Mouse (Mus musculus) intestine, embryonic 15.5 days (tissue): ENCODE measurements around the gene Lzic. TPM values are rescaled to one million over a fixed set of nuclear protein-coding genes. Genes with fewer than 3 reads are reported as not detected.

Experiments
- ATAC-seq: fragments of 200-750 bp; cut with Nextera tagmentation; 2 replicates; pipeline ENCODE4 v1.8.0; 2017; ENCODE audit warnings: moderate TSS enrichment, moderate library complexity
- H3K27ac ChIP-seq: fragments of 300-500 bp; sonication (generic); 2 replicates; pipeline ENCODE4 v1.5.1; 2015; ENCODE audit warnings: mild to moderate bottlenecking, inconsistent platforms
- H3K27me3 ChIP-seq: fragments of 300-500 bp; sonication (generic); replicated peaks from 2 replicates; pipeline ENCODE4 v1.6.1; 2015; ENCODE audit warnings: inconsistent platforms
- H3K36me3 ChIP-seq: fragments of 300-500 bp; sonication (generic); 2 replicates; pipeline ENCODE4 v1.6.1; 2015; ENCODE audit warnings: inconsistent platforms
- H3K4me1 ChIP-seq: fragments of 300-500 bp; sonication (generic); replicated peaks from 2 replicates; pipeline ENCODE4 v1.6.1; 2015; ENCODE audit warnings: inconsistent platforms
- H3K4me2 ChIP-seq: fragments of 300-500 bp; sonication (generic); replicated peaks from 2 replicates; pipeline ENCODE4 v1.6.1; 2015; ENCODE audit warnings: mild to moderate bottlenecking, inconsistent platforms
- H3K4me3 ChIP-seq: fragments of 300-500 bp; sonication (generic); replicated peaks from 2 replicates; pipeline ENCODE4 v1.5.1; 2015; ENCODE audit warnings: inconsistent platforms
- H3K9ac ChIP-seq: fragments of 300-500 bp; sonication (generic); 2 replicates; pipeline ENCODE4 v1.6.1; 2015; ENCODE audit warnings: inconsistent platforms
- H3K9me3 ChIP-seq: fragments of 300-500 bp; sonication (generic); 2 replicates; pipeline ENCODE4 v1.6.1; 2016; ENCODE audit warnings: inconsistent platforms
- WGBS: fragments of 180-500 bp; shearing (Covaris S2); methylation state at CpG from one replicate; pipeline ENCODE4 v1.1.7; 2015; 5-methylcytosine and 5-hydroxymethylcytosine counted together
- polyA plus RNA-seq: library from polyadenylated mRNA; unstranded; fragments of >200 nt; fragmentation: Nextera tagmentation; extraction: Ambion mirVana; gene quantifications from 2 replicates; pipeline ENCODE4 v1.2.1, GENCODE M21; 2015

Gene Lzic
- polyA plus RNA-seq, 1 experiment from 2014 or later = 39.9 TPM

- 94% methylated on average over 12 of the region's 12 CpGs for whole genome bisulfite sequencing
- Histone ChIP-seq H3K4me3 (no peak overlapping the region), H3K36me3 (peaks cover 22% of the 10 kb centered on the region), H3K9ac (no peak overlapping the region), H3K27ac (no peak overlapping the region), H3K4me2 (no peak overlapping the region), H3K9me3 (no peaks in the 10 kb centered on the region), H3K27me3 (no peaks in the 10 kb centered on the region), H3K4me1 (peaks cover 6% of the 10 kb centered on the region; the same call in 1 of the 2 replicates)
- no peak for ATAC-seq
Measured at GRCm38 (mm10) chr4:149487729-149488128, 2.7 kb downstream of the Lzic start.

- peak overlapping the region; percentile 65 for H3K27ac ChIP-seq
- peak; percentile 77 for ATAC-seq
- no peak overlapping the region for H3K4me3 ChIP-seq
- H3K27me3 ChIP-seq = no peaks in the 10 kb centered on the region
- peaks cover 2% of the 10 kb centered on the region; the same call in 1 of the 2 replicates for H3K4me1 ChIP-seq
- no peaks in the 10 kb centered on the region for H3K9me3 ChIP-seq
- H3K4me2 ChIP-seq = no peak overlapping the region
- peaks cover 34% of the 10 kb centered on the region for H3K36me3 ChIP-seq
- 72% methylated on average over 14 of the region's 14 CpGs for WGBS
- H3K9ac ChIP-seq = no peak overlapping the region
Measured at GRCm38 (mm10) chr4:149489415-149490240, 4.6 kb downstream of the Lzic start.

GRCm38 (mm10) chr4:149491151-149491550 lies 6.1 kb downstream of the Lzic start:
- Histone ChIP-seq H3K4me3 (no peak overlapping the region), H3K9ac (no peak overlapping the region)
- 95% methylated on average over 3 of the region's 3 CpGs for WGBS

GRCm38 (mm10) chr4:149496612-149497011 lies 11.6 kb downstream of the Lzic start:
- H3K9me3 ChIP-seq = no peaks in the 10 kb centered on the region
- ATAC-seq = no peak
- H3K27ac ChIP-seq = no peak overlapping the region
- WGBS = 75% methylated on average over 2 of the region's 2 CpGs
- peaks cover 39% of the 10 kb centered on the region for H3K36me3 ChIP-seq
- no peak overlapping the region for H3K4me3 ChIP-seq
- no peak overlapping the region for H3K4me2 ChIP-seq
- H3K9ac ChIP-seq = no peak overlapping the region
- no peaks in the 10 kb centered on the region for H3K27me3 ChIP-seq
- no peaks in the 10 kb centered on the region for H3K4me1 ChIP-seq

More at GRCm38 (mm10) chr4:149491151-149491550, 6.1 kb downstream of the Lzic start:
- no peaks in the 10 kb centered on the region for H3K27me3 ChIP-seq
- H3K27ac ChIP-seq = no peak overlapping the region
- no peak overlapping the region for H3K4me2 ChIP-seq
- no peak for ATAC-seq
- peaks cover 40% of the 10 kb centered on the region for H3K36me3 ChIP-seq
- H3K9me3 ChIP-seq = no peaks in the 10 kb centered on the region
- H3K4me1 ChIP-seq = peaks cover 1% of the 10 kb centered on the region; the same call in 1 of the 2 replicates

GRCm38 (mm10) chr4:149498901-149499300 lies 13.9 kb downstream of the Lzic start:
- no peak for ATAC-seq
- Histone ChIP-seq H3K27ac (no peak overlapping the region), H3K4me3 (no peak overlapping the region), H3K27me3 (no peaks in the 10 kb centered on the region), H3K9me3 (no peaks in the 10 kb centered on the region), H3K4me1 (no peaks in the 10 kb centered on the region), H3K4me2 (no peak overlapping the region), H3K36me3 (peaks cover 32% of the 10 kb centered on the region), H3K9ac (no peak overlapping the region)
- 70% methylated on average over 8 of the region's 8 CpGs for WGBS

GRCm38 (mm10) chr4:149499790-149500189 lies 14.8 kb downstream of the Lzic start:
- Histone ChIP-seq H3K27ac (no peak overlapping the region), H3K4me2 (no peak overlapping the region), H3K27me3 (no peaks in the 10 kb centered on the region), H3K36me3 (peaks cover 27% of the 10 kb centered on the region), H3K4me3 (no peak overlapping the region), H3K4me1 (no peaks in the 10 kb centered on the region), H3K9ac (no peak overlapping the region), H3K9me3 (no peaks in the 10 kb centered on the region)
- WGBS = 88% methylated on average over 5 of the region's 5 CpGs
- no peak for ATAC-seq

GRCm38 (mm10) chr4:149504363-149504762 lies 19.3 kb downstream of the Lzic start:
- H3K9ac ChIP-seq = no peak overlapping the region
- H3K9me3 ChIP-seq = no peaks in the 10 kb centered on the region
- no peaks in the 10 kb centered on the region for H3K4me1 ChIP-seq
- no peak for ATAC-seq
- no peaks in the 10 kb centered on the region for H3K27me3 ChIP-seq
- H3K36me3 ChIP-seq = peaks cover 8% of the 10 kb centered on the region; the same call in 1 of the 2 replicates
- no peak overlapping the region for H3K4me2 ChIP-seq
- no peak overlapping the region for H3K27ac ChIP-seq
- no peak overlapping the region for H3K4me3 ChIP-seq
- 80% methylated on average over 5 of the region's 5 CpGs for WGBS

- H3K9me3 ChIP-seq = no peaks in the 10 kb centered on the region
Measured at GRCm38 (mm10) chr4:149504858-149505257, 19.8 kb downstream of the Lzic start.

GRCm38 (mm10) chr4:149505261-149505967 lies 20.4 kb downstream of the Lzic start:
- H3K4me3 ChIP-seq = no peak overlapping the region

More at GRCm38 (mm10) chr4:149504858-149505257, 19.8 kb downstream of the Lzic start:
- WGBS = 47% methylated on average over 3 of the region's 3 CpGs
- Histone ChIP-seq H3K27me3 (no peaks in the 10 kb centered on the region), H3K4me2 (no peak overlapping the region), H3K4me1 (no peaks in the 10 kb centered on the region), H3K36me3 (peaks cover 8% of the 10 kb centered on the region; the same call in 1 of the 2 replicates), H3K4me3 (no peak overlapping the region), H3K27ac (no peak overlapping the region), H3K9ac (no peak overlapping the region)
- ATAC-seq = no peak

GRCm38 (mm10) chr4:149506904-149507303 lies 21.9 kb downstream of the Lzic start:
- H3K9me3 ChIP-seq = no peaks in the 10 kb centered on the region
- H3K4me1 ChIP-seq = no peaks in the 10 kb centered on the region
- no peak overlapping the region for H3K27ac ChIP-seq
- ATAC-seq = no peak
- no peak overlapping the region for H3K9ac ChIP-seq
- WGBS = 72% methylated on average over 3 of the region's 3 CpGs
- no peaks in the 10 kb centered on the region; the same call in 1 of the 2 replicates for H3K36me3 ChIP-seq
- no peaks in the 10 kb centered on the region for H3K27me3 ChIP-seq
- H3K4me3 ChIP-seq = no peak overlapping the region
- no peak overlapping the region for H3K4me2 ChIP-seq

More at GRCm38 (mm10) chr4:149505261-149505967, 20.4 kb downstream of the Lzic start:
- H3K27ac ChIP-seq = no peak overlapping the region
- no peak overlapping the region for H3K9ac ChIP-seq
- H3K27me3 ChIP-seq = no peaks in the 10 kb centered on the region
- no peak overlapping the region for H3K4me2 ChIP-seq
- no peaks in the 10 kb centered on the region for H3K9me3 ChIP-seq
- ATAC-seq = no peak
- peaks cover 4% of the 10 kb centered on the region; the same call in 1 of the 2 replicates for H3K36me3 ChIP-seq
- WGBS = 73% methylated on average over 14 of the region's 15 CpGs
- H3K4me1 ChIP-seq = no peaks in the 10 kb centered on the region

GRCm38 (mm10) chr4:149511221-149511646 lies 26.2 kb downstream of the Lzic start:
- Histone ChIP-seq H3K9me3 (no peaks in the 10 kb centered on the region), H3K27me3 (no peaks in the 10 kb centered on the region), H3K9ac (no peak overlapping the region), H3K36me3 (no peaks in the 10 kb centered on the region), H3K4me1 (no peaks in the 10 kb centered on the region), H3K4me2 (no peak overlapping the region), H3K4me3 (no peak overlapping the region), H3K27ac (no peak overlapping the region)
- WGBS = 50% methylated on average over 6 of the region's 6 CpGs
- ATAC-seq = no peak

- Histone ChIP-seq H3K27me3 (no peaks in the 10 kb centered on the region), H3K4me2 (no peak overlapping the region), H3K9me3 (no peaks in the 10 kb centered on the region), H3K4me3 (no peak overlapping the region), H3K27ac (no peak overlapping the region), H3K4me1 (no peaks in the 10 kb centered on the region), H3K9ac (no peak overlapping the region), H3K36me3 (no peaks in the 10 kb centered on the region)
- no peak for ATAC-seq
- 70% methylated on average over 7 of the region's 7 CpGs for WGBS
Measured at GRCm38 (mm10) chr4:149512072-149512471, 27.0 kb downstream of the Lzic start.
